Mouse (Mus musculus) ES-E14 (cell line): ENCODE measurements around the gene Sptssb.

Experiments used
- CHD2 ChIP-seq: IDR thresholded peaks from 2 replicates; pipeline ENCODE4 v1.6.1; 2014; ENCODE audit warnings: mild to moderate bottlenecking, low read depth, low read length, inconsistent platforms
- HCFC1 ChIP-seq: IDR thresholded peaks from 2 replicates; pipeline ENCODE4 v1.6.1; 2012; ENCODE audit warnings: low read length, inconsistent platforms, borderline replicate concordance; ENCODE audit not compliant: insufficient read depth
- MAFK ChIP-seq: IDR thresholded peaks from 2 replicates; pipeline ENCODE4 v1.6.1; 2014; ENCODE audit warnings: mild to moderate bottlenecking, low read depth, low read length, inconsistent platforms; ENCODE audit not compliant: insufficient read depth
- ZC3H11A ChIP-seq: IDR thresholded peaks from 2 replicates; pipeline ENCODE4 v1.6.1; 2012; ENCODE audit warnings: low read depth, mild to moderate bottlenecking, inconsistent platforms, low read length, borderline replicate concordance
- ZNF384 ChIP-seq: IDR thresholded peaks from 2 replicates; pipeline ENCODE4 v1.6.1; 2012; ENCODE audit warnings: low read depth, low read length, inconsistent platforms

DNA sequence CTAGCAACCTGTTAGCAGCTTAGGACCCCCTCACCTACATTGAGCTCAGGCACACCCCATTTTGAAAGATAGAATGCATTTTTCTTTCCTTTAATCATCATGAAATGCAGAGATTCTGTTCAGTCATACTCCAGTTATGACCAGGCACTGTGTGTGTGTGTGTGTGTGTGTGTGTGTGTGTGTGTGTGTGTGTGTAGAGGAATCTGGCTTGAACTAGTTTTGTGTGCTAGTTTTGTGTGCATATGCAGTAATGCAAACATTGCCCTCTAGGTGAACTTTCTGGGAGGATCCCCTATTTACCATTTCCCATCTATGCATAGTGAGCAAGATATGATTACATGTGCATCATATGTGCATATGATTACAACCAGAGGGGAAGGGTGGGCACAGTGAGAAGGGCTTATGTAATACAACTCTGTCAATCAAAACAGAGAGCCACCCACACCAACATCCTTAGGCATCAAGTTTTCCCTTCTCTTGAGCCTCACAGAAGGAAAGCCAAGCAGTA, 42.2 kb upstream of the Sptssb start:
- TF ChIP-seq ZC3H11A (no peak), HCFC1 (no peak), CHD2 (no peak), MAFK (no peak), ZNF384 (no peak)
